Mouse (Mus musculus) ES-E14 (cell line): ENCODE results near the gene Cadps.

Experiments used
- CHD2 ChIP-seq: IDR thresholded peaks from 2 replicates; pipeline ENCODE4 v1.6.1; 2014; ENCODE audit warnings: mild to moderate bottlenecking, low read depth, low read length, inconsistent platforms
- HCFC1 ChIP-seq: IDR thresholded peaks from 2 replicates; pipeline ENCODE4 v1.6.1; 2012; ENCODE audit warnings: low read length, inconsistent platforms, borderline replicate concordance; ENCODE audit not compliant: insufficient read depth
- ZC3H11A ChIP-seq: IDR thresholded peaks from 2 replicates; pipeline ENCODE4 v1.6.1; 2012; ENCODE audit warnings: low read depth, mild to moderate bottlenecking, inconsistent platforms, low read length, borderline replicate concordance
- ZNF384 ChIP-seq: IDR thresholded peaks from 2 replicates; pipeline ENCODE4 v1.6.1; 2012; ENCODE audit warnings: low read depth, low read length, inconsistent platforms

DNA sequence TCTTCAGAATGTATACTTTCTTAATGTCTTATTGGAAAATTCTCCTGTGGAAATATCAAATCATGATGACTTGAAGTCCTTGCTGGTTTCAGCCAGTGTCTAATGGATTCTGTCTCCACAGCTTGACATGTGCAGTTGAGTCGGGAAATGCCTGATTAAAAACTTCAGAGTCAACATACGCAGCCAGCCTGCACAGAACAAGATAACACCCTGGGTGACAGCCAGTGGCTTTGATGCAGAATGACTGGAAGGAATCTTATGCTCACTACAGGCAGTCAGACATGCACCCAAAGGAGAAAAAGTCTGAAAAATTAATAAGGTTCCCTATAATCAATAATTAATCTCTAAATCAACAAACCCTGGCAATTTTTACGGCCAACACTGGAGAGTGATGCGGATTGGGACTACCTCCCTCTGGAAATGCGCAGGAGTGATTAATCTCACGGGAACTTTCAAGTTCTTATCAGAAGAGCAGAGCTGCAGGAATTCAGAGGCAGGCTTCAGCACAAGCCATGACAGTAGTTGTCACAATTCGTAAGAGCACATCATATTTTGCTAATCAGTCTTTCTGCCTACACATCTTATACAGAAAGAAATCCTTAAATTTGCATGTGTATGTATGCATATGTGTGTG lies 185.6 kb downstream of the Cadps start:
- TF ChIP-seq CHD2 = no peak
- no peak for TF ChIP-seq HCFC1
- TF ChIP-seq ZNF384 = no peak
- TF ChIP-seq ZC3H11A = no peak
